Mouse (Mus musculus) cerebellum, postnatal 4 days (tissue): Measurements from ENCODE around the gene Ssr3.
"Not testable (repeated sequence)": the region's sequence is repeated elsewhere in the genome, so short reads cannot be mapped to it uniquely, and the experiment has no call there.

Source experiments
- DNase-seq, 2 experiments: peaks; one replicate each; pipeline ENCODE4 v3.0.0; 2022; ENCODE audit warnings: low spot score in 2 of 2, mixed read lengths in 1 of 2

The Ssr3 gene

GRCm38 (mm10) chr3:65392421-65392817, at the start of gene Ssr3:
Gene Ssr3, minus strand, starts transcription at chr3:65392623.
- DNase-seq: peak; percentile 95 to 97

DNA sequence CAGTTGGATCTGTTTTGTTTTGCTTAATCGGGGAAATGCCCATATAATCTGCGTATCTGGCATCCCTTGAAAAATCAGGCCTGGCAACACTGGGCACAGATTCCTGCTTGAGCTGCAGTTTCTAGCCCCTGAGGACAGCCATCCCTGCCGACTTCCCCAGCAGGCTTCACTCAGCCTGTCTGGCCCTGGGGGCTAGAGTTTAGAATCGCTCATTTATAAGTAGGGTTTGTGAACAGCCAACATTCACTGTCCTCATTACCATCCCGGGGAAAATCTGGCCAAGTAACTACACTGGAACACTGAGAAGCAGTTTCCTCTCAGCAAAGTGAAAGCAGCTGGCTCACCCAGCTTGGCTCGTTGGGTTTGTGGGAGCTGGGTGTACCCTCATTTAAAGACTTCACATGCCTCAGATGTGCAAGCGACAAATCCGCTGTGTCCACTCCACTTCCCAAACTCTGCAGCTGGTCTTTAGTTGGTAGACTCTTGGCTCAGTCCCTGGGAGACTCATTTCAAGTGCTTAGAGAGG, 49.2 kb upstream of the Ssr3 start:
- peak in 1 of 2 experiments; percentile 42 for DNase-seq

- no peak for DNase-seq
Measured at GRCm38 (mm10) chr3:65438511-65439228, 46.2 kb upstream of the Ssr3 start.

DNA sequence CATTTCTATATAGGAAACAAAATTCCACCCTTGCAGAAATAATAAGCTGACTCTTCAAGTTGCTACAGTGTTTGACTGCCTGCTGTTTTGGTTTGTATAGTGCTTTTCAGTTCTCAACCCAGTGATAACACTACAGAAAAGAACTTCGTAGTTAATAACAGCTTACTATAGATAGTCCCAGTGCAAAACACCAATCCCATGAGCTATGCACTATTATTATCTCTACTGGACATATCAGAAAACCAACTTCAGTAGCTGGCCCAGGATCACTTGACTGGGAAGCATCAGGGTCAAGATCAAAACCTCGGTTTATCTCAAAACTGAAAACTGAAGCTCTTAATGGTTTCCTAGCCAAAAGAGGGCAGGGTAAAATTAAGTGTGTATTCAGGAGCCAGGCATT, 43.4 kb upstream of the Ssr3 start:
- DNase-seq: no peak

DNA sequence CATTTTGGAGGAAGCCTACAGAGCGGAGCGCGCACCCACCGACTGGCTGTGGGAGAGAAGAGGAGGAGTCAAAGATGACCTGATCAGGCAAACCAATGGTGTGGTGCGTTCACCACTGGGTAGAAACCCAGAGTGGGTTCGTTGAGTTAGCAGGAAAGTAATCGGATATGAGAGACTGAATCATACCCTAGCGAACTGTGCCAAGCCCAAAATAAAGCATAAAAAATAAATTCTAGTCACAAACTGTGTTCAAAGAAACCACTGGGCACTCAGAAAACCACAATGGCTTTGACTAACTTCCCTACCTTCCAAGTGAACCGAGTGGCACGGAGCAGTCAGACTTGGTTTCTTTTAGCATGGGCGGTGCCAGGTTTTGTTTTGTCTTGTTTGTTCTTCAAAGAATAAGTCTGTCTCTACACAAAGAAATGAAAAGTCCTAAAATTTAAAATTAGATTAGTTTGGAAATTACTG, 42.7 kb upstream of the Ssr3 start:
- no peak for DNase-seq

GRCm38 (mm10) chr3:65432236-65432635, 39.8 kb upstream of the Ssr3 start:
- no peak for DNase-seq

DNA sequence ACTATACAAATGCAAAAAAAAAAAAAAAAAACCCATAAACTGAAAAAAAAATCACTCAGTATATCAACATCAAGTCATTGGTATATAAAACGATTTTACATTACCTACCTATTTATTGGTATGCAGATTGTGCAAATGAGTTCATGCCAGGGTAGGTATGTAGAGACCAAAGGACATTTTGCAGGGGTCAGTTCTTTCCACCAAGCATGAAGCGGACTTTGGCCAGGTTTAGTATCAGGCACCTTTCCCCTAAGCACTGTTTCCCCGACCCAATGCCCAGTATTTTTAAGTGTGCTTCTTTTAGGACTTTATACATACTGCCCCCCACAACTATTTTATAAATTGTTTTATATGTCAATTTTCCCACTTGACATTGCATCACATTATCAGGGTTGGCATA, 27.3 kb upstream of the Ssr3 start:
- no peak for DNase-seq

- no peak for DNase-seq
Measured at GRCm38 (mm10) chr3:65417913-65418594, 25.6 kb upstream of the Ssr3 start.

GRCm38 (mm10) chr3:65416571-65416970, 24.1 kb upstream of the Ssr3 start:
- no peak for DNase-seq

DNA sequence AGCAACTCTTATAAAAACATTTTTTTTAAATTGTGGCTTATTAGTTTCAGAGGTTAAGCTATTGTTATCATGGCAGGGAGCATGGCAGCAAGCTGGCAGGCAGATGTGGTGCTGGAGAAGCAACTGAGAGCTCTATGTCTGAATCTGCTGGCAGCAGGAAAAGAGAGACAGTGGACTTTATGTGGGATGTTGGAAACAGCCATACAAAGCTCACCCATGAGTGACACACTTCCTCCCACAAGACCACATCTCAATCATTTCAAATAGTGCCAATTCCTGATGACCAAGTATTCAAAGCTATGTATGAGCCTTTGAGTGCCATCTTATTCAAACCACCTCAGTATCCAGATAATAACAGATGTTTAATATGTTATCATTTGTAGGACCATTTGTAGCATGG, 15.5 kb upstream of the Ssr3 start:
- DNase-seq: no peak

- peak in 1 of 2 experiments; percentile 4 for DNase-seq
Measured at GRCm38 (mm10) chr3:65405781-65406180, 13.4 kb upstream of the Ssr3 start.

DNA sequence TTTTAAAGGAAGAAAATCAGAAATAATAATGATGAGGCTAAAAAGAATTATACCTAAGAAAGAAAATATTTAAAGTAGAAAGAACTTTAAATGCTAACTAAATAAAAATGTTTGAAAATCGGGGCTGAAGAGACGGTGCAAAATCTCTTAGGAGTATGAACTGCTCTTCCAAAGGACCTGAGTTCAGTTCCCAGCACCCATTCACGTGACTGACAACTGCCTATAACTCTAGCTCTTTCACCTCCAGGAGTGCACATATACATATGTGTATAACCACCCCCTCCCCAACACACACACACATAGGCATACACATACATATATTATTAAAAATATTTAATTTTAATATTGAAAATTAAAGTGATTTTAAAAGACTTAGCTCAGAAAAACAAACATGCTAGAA, 5.1 kb upstream of the Ssr3 start:
- no peak for DNase-seq

- no peak for DNase-seq
Measured at GRCm38 (mm10) chr3:65396835-65397504, 4.5 kb upstream of the Ssr3 start.

- not testable (repeated sequence) for DNase-seq
Measured at GRCm38 (mm10) chr3:65395111-65395510, 2.7 kb upstream of the Ssr3 start.

GRCm38 (mm10) chr3:65391784-65392420, 521 bp downstream of the Ssr3 start:
- no peak for DNase-seq

DNA sequence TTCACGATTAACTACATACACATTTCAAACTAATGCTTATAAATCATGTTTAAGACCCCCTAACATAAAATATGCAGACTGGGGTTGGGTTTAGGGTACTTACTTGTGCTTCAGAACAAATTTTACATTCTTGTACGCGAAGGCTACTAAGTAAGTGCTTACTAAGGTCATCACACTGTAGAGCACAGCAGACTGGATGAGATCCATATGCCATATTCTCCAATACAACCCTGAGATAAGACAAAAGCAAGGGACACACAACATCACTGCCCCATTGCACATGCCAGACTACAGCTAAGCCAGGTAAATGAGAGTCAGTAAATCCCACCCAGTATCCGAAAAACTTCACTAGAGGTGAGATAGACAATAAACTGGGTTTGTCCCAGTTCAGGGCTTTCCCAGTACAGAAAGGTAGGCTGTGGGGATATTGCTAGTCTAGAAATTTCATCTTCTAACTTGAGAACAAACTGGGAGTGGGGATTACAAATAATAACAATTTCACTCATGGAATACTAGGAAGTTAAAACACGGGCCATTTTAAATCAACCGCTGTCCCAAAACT, 1.1 kb downstream of the Ssr3 start:
- DNase-seq: no peak

DNA sequence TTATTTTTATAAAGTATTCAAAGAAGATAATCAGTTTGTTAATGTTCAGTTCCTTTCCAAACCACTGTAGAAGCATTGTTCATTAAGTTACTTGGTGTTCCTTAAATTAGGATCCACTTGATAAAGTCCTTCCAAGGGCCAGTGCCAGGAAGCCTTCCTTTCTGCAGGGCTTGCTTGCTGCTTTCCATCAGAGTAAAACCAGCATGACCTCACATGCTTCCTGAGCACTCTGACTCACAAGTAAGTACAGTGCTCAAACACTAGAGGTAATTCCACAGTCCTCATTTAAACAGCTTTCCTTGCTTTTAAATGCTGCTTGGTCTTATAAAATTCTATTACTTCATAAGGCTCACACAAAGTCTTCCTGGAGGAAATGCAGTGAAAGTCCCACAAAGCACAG, 6.7 kb downstream of the Ssr3 start:
- DNase-seq: no peak

DNA sequence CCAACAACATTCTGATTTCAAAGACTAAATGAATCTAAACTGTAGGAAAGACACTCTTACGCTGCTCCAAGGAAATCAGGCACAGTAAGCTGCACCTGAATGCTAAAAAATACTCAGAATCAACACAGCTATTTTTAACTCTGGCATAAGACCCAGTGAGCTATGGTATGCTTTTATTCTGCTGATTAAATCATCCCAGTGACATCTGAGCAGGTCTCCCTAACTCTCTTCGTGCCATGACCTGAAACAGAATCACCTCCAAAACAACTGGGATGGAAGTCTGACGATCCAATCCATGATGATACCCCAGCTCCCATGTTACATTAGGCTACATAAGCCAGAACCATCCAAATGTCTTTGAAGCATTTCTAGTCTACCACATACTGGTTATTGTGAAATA, 8.0 kb downstream of the Ssr3 start:
- DNase-seq: no peak

GRCm38 (mm10) chr3:65381094-65381493, 11.3 kb downstream of the Ssr3 start:
- DNase-seq: no peak

- DNase-seq: peak in 1 of 2 experiments; percentile 45
Measured at GRCm38 (mm10) chr3:65379884-65380539, 12.4 kb downstream of the Ssr3 start.

- no peak for DNase-seq
Measured at GRCm38 (mm10) chr3:65378724-65379123, 13.7 kb downstream of the Ssr3 start.
